Mouse (Mus musculus): ENCODE data around the gene Cldn7. TPM values are rescaled to one million over a fixed set of nuclear protein-coding genes. Genes with fewer than 3 reads are reported as not detected.
"Not testable (repeated sequence)": the region's sequence is repeated elsewhere in the genome, so short reads cannot be mapped to it uniquely, and the experiment has no call there.

Cldn7 gene
- total RNA-seq, 2 experiments from 2014 or later: not detected

- no peak for DNase-seq (ENCODE audit: low spot score)
Observed at GRCm38 (mm10) chr11:70013408-70013807, 48.8 kb downstream of the Cldn7 start.

GRCm38 (mm10) chr11:70014051-70014450 lies 49.5 kb downstream of the Cldn7 start:
- DNase-seq (ENCODE audit: low spot score): no peak

- peak; percentile 92 for DNase-seq (ENCODE audit: low spot score)
Observed at GRCm38 (mm10) chr11:70014880-70015558, 50.4 kb downstream of the Cldn7 start, which contains the start of gene Acadvl. TSS of gene Acadvl (minus strand) at chr11:70015411.

- no peak for DNase-seq (ENCODE audit: low spot score)
Observed at GRCm38 (mm10) chr11:70015677-70016076, 51.1 kb downstream of the Cldn7 start.

GRCm38 (mm10) chr11:70016177-70016576 lies 51.6 kb downstream of the Cldn7 start:
- not testable (repeated sequence) for DNase-seq (ENCODE audit: low spot score)

GRCm38 (mm10) chr11:70016669-70017068 lies 52.1 kb downstream of the Cldn7 start, which contains the start of gene Dlg4:
TSS of gene Dlg4 (plus strand) at chr11:70016942.
- no peak for DNase-seq (ENCODE audit: low spot score)

- DNase-seq (ENCODE audit: low spot score): no peak
Observed at GRCm38 (mm10) chr11:70017199-70017767, 52.7 kb downstream of the Cldn7 start.

Small RNA genes within 50 kb of the gene (microRNA-seq; reads per million reads assigned to microRNA genes)
- gene Gm44349: not detected
- 790 reads per million, percentile 81 among the genes with 10 or more reads in this experiment for gene Mir324

Other genes starting within 250 kb of the Cldn7 start
- gene Polr2a, start 206.1 kb upstream of the Cldn7 start, total RNA-seq (2021): 10 to 100 TPM; 33.0 to 33.9 TPM
- gene Slc35g3, start 202.8 kb upstream of the Cldn7 start, total RNA-seq (2021): not detected
- gene Zbtb4, start 198.9 kb upstream of the Cldn7 start, total RNA-seq (2021): 10 to 100 TPM; 37.1 to 37.5 TPM
- 10 to 100 TPM; 30.6 to 31.2 TPM for gene Chrnb1, start 168.8 kb upstream of the Cldn7 start, total RNA-seq (2021)
- gene Fgf11, start 162.9 kb upstream of the Cldn7 start, total RNA-seq (2021): 1 to 10 TPM; 3.5 to 4.0 TPM
- gene Tmem102, start 159.2 kb upstream of the Cldn7 start, total RNA-seq (2021): under 1 TPM; 0.14 to 0.18 TPM
- gene Gm39566, start 149.5 kb upstream of the Cldn7 start, total RNA-seq (2021): not detected
- not detected for gene Spem2, start 146.3 kb upstream of the Cldn7 start, total RNA-seq (2021)
- not detected for gene Spem1, start 142.6 kb upstream of the Cldn7 start, total RNA-seq (2021)
- gene Nlgn2, start 127.0 kb upstream of the Cldn7 start, total RNA-seq (2021): 1 to 10 TPM; 1.9 to 2.9 TPM
- gene Tmem256, start 126.3 kb upstream of the Cldn7 start, total RNA-seq (2021): 100 to 1,000 TPM; 141 to 164 TPM
- 10 to 100 TPM; 10.1 to 12.7 TPM for gene Plscr3, start 118.4 kb upstream of the Cldn7 start, total RNA-seq (2021)
- under 1 TPM in 1 of 2 experiments, not detected in 1; 0.07 TPM for gene Tnk1, start 106.0 kb upstream of the Cldn7 start, total RNA-seq (2021)
- not detected for gene Tmem95, start 86.8 kb upstream of the Cldn7 start, total RNA-seq (2021)
- gene Kctd11, start 83.4 kb upstream of the Cldn7 start, total RNA-seq (2021): 1 to 10 TPM; 1.3 to 1.5 TPM
- gene Acap1, start 69.2 kb upstream of the Cldn7 start, total RNA-seq (2021): under 1 TPM; 0.21 to 0.30 TPM
- gene 2810408A11Rik, start 63.8 kb upstream of the Cldn7 start, total RNA-seq (2021): under 1 TPM; 0.24 to 0.25 TPM
- 10 to 100 TPM; 25.9 to 27.4 TPM for gene Neurl4, start 63.7 kb upstream of the Cldn7 start, total RNA-seq (2021)
- gene Gps2, start 50.9 kb upstream of the Cldn7 start, total RNA-seq (2021): 10 to 100 TPM; 50.8 to 55.8 TPM
- gene Eif5a, start 42.8 kb upstream of the Cldn7 start, total RNA-seq (2021): 100 to 1,000 TPM; 408 to 425 TPM
- gene Ybx2, start 29.0 kb upstream of the Cldn7 start, total RNA-seq (2021): 10 to 100 TPM in 1 of 2 experiments, 1 to 10 TPM in 1; 9.3 to 11.4 TPM
- 100 to 1,000 TPM; 424 to 439 TPM for gene Slc2a4, start 16.6 kb upstream of the Cldn7 start, total RNA-seq (2021)
- gene Ctdnep1, start 16.4 kb downstream of the Cldn7 start, total RNA-seq (2021): 100 to 1,000 TPM; 222 to 237 TPM
- 10 to 100 TPM; 35.1 to 35.3 TPM for gene Elp5, start 17.7 kb downstream of the Cldn7 start, total RNA-seq (2021)
- 100 to 1,000 TPM; 211 to 222 TPM for gene Gabarap, start 26.4 kb downstream of the Cldn7 start, total RNA-seq (2021)
- gene Phf23, start 31.0 kb downstream of the Cldn7 start, total RNA-seq (2021): 10 to 100 TPM; 18.0 to 19.2 TPM
- 1 to 10 TPM; 3.5 to 4.3 TPM for gene Dvl2, start 35.8 kb downstream of the Cldn7 start, total RNA-seq (2021)
- gene Acadvl, start 50.6 kb downstream of the Cldn7 start, total RNA-seq (2021): 100 to 1,000 TPM; 319 to 378 TPM
- 1 to 10 TPM; 3.4 to 5.3 TPM for gene Dlg4, start 52.2 kb downstream of the Cldn7 start, total RNA-seq (2021)
- gene Asgr1, start 89.3 kb downstream of the Cldn7 start, total RNA-seq (2021): not detected
- gene Asgr2, start 127.9 kb downstream of the Cldn7 start, total RNA-seq (2021): under 1 TPM in 1 of 2 experiments, not detected in 1; 0.47 TPM
- 1 to 10 TPM in 1 of 2 experiments, under 1 TPM in 1; 0.87 to 2.0 TPM for gene Mgl2, start 165.6 kb downstream of the Cldn7 start, total RNA-seq (2021)
- 1 to 10 TPM; 3.2 to 3.3 TPM for gene Clec10a, start 191.4 kb downstream of the Cldn7 start, total RNA-seq (2021)
- gene Slc16a11, start 248.0 kb downstream of the Cldn7 start, total RNA-seq (2021): under 1 TPM in 1 of 2 experiments, not detected in 1; 0.50 TPM

Measured in gastrocnemius, adult 18-20 months (tissue).